Mouse (Mus musculus) skeletal muscle tissue, adult 2 months (tissue): Measurements from ENCODE around the gene Trmt1l.

Experiments used
- DNase-seq: peaks from one replicate; pipeline ENCODE4 v3.0.0-alpha.2; 2012; ENCODE audit warnings: low read depth, low spot score

The Trmt1l gene

DNA sequence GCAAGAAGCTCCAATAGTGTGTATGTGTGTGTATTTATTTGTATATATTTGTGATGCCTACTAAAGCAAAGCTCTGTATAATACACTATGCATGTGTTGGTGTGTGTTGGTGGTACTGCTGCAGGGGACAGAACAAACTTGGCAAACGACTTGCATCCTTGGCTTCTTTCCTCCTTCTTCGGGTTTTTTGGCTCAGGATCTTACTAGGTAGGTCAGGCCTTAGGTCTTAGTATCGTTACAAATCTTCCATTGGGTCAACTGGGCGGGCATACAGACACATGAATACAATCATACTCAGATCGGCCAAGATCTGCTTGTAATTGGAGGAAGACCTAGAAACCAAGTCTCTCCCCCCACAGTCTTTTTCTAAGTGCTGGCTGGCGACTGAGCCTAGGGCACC is 66.4 kb downstream of the Trmt1l start:
- no peak for DNase-seq

DNA sequence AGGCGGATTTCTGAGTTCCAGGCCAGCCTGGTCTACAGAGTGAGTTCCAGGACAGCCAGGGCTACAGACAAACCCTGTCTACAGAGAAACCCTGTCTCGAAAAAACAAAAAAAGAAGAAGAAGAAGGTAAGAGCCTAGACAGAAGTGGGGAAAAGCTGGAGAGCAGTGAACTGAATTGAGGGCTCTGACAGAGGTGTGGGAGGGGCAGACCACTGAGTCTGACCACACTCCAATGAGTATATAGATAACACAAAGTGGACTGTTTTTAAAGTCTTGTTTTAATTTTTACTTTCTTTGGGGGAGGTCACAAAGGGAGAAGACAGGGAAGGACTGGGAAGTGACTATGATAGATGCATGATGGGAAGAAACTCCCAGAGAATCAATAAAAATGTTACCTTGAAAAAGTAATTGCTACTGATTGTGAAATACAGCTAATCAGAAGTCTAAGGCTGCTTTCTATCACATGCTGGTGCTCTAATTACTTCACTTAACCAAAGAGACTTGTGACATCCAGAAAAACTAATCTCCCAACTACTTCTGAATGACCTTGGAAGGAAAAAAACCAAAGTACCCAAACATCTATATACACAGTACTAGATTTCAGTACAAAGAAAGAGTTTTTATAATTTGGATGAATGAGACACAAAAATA is 67.4 kb downstream of the Trmt1l start:
- no peak for DNase-seq

DNA sequence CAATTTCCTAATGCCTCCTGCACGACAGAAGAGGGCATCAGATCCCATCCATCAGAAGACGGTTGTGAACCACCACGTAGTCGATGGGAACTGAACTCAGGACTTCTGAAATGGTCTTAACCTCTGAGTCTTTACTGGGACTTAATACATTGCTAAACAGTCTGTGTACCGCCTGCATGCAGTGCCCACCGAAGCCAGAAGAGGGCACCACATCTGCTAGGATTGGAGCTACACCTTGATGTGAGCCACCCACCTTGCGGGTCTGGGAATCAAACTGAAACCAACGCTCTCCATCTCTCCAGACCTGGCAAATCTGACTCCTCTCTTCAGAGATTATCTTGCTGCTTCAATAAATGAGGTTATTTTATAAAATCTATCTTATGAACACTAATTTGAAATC is 68.7 kb downstream of the Trmt1l start:
- no peak for DNase-seq

GRCm38 (mm10) chr1:151497942-151498341 is 69.6 kb downstream of the Trmt1l start:
- DNase-seq = no peak

GRCm38 (mm10) chr1:151498381-151498780 is 70.0 kb downstream of the Trmt1l start:
- DNase-seq = no peak

- DNase-seq = no peak
Measured at GRCm38 (mm10) chr1:151499815-151500501, 71.6 kb downstream of the Trmt1l start.

DNA sequence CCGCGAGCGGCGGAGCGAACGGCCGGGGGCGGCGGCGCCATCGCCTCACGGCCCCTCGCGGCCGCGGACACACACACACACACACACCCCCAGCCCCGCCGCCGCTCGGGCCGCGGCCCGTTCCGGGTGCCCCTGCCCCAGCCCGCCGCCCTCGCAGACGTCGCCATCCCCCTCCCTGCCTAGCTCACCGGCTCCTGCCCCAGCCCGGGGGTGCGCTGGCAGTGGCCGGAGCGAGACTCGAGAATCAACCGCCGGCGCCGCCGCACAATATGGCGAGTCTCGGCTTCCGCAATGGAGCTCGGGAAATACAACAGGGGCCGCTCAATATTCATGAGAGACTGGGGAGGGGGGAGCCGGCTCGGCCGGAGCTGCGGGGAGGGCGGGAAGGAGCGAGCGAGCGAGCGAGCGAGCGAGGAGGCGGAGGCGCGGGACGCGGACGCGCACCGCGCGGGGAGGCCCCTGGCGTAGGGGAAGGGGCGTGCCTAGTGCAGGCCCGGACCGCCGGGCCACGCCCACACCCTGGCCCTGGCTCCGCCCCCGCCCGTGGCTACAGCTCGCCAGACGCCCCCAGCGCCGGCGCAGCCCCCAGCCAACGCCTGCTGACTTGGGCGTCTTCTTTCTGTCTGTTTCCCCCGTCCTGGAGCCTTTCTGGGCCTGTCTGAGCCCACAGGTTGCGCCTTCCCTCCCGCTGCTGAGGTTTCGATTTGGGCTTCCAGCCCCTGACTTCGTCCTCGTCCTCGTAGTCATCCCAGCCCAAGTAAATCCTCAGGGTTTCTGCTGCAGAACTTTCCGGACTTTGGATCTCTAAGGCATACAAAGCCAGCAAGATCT is 72.4 kb downstream of the Trmt1l start, which contains the start of gene Rnf2:
Gene Rnf2, minus strand, starts transcription at position 425 of the 831 bp plus-strand sequence.
- peak; percentile 93 for DNase-seq
